Mouse (Mus musculus) lung, postnatal 0 days (tissue): ENCODE results near the gene Ntf5. TPM values are rescaled to one million over a fixed set of nuclear protein-coding genes. Genes with fewer than 3 reads are reported as not detected.

Source experiments
- ATAC-seq: fragments of 200-750 bp; cut with Nextera tagmentation; 2 replicates; pipeline ENCODE4 v1.8.0; 2017; ENCODE audit warnings: moderate library complexity
- DNase-seq: peaks from one replicate; pipeline ENCODE4 v3.0.0-alpha.2; 2016; ENCODE audit warnings: low spot score
- H3K27ac ChIP-seq: fragments of 300-500 bp; sonication (generic); 2 replicates; pipeline ENCODE4 v1.5.1; 2014; ENCODE audit warnings: antibody characterized with exemption, mild to moderate bottlenecking, low read length, mixed read lengths
- H3K27me3 ChIP-seq: fragments of 300-500 bp; sonication (generic); replicated peaks from 2 replicates; pipeline ENCODE4 v1.6.1; 2014; ENCODE audit warnings: low read length, mixed read lengths; ENCODE audit not compliant: insufficient read depth
- H3K36me3 ChIP-seq: fragments of 300-500 bp; sonication (generic); 2 replicates; pipeline ENCODE4 v1.6.1; 2014; ENCODE audit warnings: low read length, mixed read lengths; ENCODE audit not compliant: insufficient read depth
- H3K4me1 ChIP-seq: fragments of 300-500 bp; sonication (generic); 2 replicates; pipeline ENCODE4 v1.6.1; 2014; ENCODE audit warnings: antibody characterized with exemption, low read depth, low read length, mixed read lengths; ENCODE audit not compliant: insufficient read depth
- H3K4me2 ChIP-seq: fragments of 300-500 bp; sonication (generic); replicated peaks from 2 replicates; pipeline ENCODE4 v1.6.1; 2014; ENCODE audit warnings: low read depth, mild to moderate bottlenecking, low read length, moderate library complexity, mixed read lengths
- H3K4me3 ChIP-seq: fragments of 300-500 bp; sonication (generic); 2 replicates; pipeline ENCODE4 v1.5.1; 2014; ENCODE audit warnings: low read depth, low read length
- H3K9ac ChIP-seq: fragments of 300-500 bp; sonication (generic); replicated peaks from 2 replicates; pipeline ENCODE4 v1.6.1; 2014; ENCODE audit warnings: low read depth, mild to moderate bottlenecking
- H3K9me3 ChIP-seq: fragments of 300-500 bp; sonication (generic); 2 replicates; pipeline ENCODE4 v1.6.1; 2016; ENCODE audit warnings: low read length, mixed read lengths
- CTCF ChIP-seq: IDR thresholded peaks from 2 replicates; pipeline ENCODE4 v1.5.1; 2016; ENCODE audit warnings: antibody characterized with exemption, mild to moderate bottlenecking
- EP300 ChIP-seq: IDR thresholded peaks from 2 replicates; pipeline ENCODE4 v1.6.1; 2016; ENCODE audit warnings: antibody characterized with exemption, mild to moderate bottlenecking, control low read depth
- WGBS: fragments of 180-500 bp; shearing (Covaris S2); extraction: QIAGEN DNeasy Blood & Tissue Kit; methylation state at CpG from one replicate; pipeline ENCODE4 v1.1.7; 2014; 5-methylcytosine and 5-hydroxymethylcytosine counted together
- polyA plus RNA-seq: library from polyadenylated mRNA; unstranded; fragments of >200 nt; fragmentation: Nextera tagmentation; extraction: Ambion mirVana; gene quantifications from 2 replicates; pipeline ENCODE4 v1.2.1, GENCODE M21; 2015

Gene Ntf5
- polyA plus RNA-seq, 1 experiment from 2014 or later = 7.1 TPM

DNA sequence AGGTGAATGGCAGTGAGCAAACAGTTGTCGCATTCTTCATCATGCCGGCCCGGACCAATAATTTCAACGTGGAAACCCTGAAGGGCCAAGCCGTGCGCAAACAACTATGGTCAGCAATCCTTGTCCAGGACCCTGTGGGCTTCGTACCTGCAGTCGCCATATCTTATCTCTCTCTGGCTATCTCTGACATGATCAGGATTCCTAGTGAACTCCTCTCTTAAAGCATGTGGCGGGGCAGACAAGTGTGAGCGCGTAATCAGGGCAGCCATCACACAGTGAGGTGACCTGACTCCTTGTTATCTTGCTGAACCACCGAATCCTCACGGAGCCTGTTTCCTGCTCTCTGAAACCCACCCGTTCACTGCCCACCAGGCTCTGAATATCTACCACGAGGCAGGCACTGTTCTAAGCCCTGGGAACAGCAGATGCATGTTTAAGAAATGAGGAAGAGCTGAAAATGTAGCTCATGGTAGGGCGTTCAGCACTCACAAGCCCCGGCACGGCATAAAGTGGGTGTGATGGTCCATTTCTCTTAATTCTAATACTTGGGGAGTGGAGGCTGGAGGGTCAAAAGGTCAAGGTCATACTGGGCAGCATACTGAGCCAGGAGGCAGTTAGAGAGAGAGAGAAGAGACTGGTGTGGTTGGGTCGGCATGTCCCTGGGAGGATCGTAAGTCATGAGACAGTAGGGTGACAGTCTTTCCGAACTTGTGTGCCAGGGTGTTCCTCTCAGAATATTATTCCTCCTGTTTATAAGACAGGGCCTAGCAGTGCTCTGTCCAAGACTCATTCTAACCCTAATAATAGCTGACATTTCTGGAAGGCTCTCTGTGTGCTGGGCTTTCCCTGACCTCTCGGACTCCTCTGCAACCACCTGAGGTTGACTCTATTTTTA, 30.3 kb downstream of the Ntf5 start:
- Histone ChIP-seq H3K27me3 (no peaks in the 10 kb centered on the region), H3K4me1 (no peaks in the 10 kb centered on the region), H3K36me3 (peaks cover 18% of the 10 kb centered on the region; the same call in 1 of the 2 replicates), H3K27ac (no peak overlapping the region), H3K9ac (no peak overlapping the region), H3K9me3 (no peaks in the 10 kb centered on the region), H3K4me2 (no peak overlapping the region), H3K4me3 (no peak overlapping the region)
- DNase-seq = no peak
- TF ChIP-seq CTCF = no peak
- no peak for TF ChIP-seq EP300
- ATAC-seq = no peak
- 68% methylated on average over 22 of the region's 22 CpGs for WGBS

DNA sequence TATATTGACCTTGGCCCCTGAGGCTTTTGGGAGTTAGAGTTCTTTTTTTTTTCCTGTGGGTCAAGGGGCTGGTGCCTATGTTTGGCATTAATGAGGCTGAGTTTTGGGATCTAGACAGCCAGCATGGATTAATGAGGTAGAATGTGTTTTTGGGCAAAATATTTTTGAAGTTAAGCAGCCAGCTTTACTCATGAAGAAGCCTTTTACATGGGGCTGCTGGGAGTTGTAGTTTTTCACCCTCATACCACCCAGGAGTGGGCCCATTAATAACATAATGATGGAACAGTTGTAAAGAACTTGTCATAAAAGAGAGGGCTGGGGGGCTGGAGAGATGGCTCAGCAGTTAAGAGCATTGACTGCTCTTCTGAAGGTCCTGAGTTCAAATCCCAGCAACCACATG, 33.1 kb downstream of the Ntf5 start:
- Histone ChIP-seq H3K4me1 (no peaks in the 10 kb centered on the region), H3K4me2 (no peak overlapping the region), H3K36me3 (peaks cover 25% of the 10 kb centered on the region; the same call in 1 of the 2 replicates), H3K9me3 (no peaks in the 10 kb centered on the region), H3K27me3 (no peaks in the 10 kb centered on the region), H3K9ac (no peak overlapping the region), H3K4me3 (no peak overlapping the region), H3K27ac (no peak overlapping the region)
- no peak for TF ChIP-seq CTCF
- TF ChIP-seq EP300 = no peak
- no peak for ATAC-seq
- no peak for DNase-seq

DNA sequence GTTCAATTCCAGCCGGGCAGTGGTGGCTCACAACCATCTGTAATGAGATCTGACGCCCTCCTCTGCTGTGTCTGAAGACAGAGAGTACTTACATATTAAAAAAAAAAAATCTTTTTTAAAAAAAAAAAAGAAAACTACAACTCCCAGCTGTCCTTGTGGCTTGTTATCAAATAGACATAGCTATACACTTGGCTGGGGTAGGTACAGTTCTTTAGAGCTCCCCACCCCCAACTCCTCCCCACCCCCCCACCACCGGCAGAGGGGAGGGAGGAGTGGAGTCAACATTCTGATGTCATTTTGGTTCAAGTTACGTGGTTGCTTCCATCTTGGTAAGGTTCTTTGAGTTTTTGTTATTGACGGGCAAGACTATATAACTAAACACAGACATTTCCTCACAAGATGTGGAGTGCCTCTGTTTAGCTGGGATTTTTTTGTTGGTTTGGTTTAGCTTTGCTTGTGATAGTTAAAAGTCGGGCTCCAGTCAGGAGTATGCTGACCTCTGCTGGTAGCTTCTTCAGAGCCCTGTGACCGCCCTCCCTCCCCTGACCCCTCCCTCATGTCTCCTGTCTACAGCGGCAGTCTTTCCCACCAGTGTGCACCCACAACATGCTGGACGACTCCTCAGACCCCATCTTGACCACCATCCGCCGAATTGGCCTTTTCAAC, 34.0 kb downstream of the Ntf5 start:
- peaks cover 28% of the 10 kb centered on the region; the same call in 1 of the 2 replicates for H3K36me3 ChIP-seq
- H3K9me3 ChIP-seq = no peaks in the 10 kb centered on the region
- TF ChIP-seq CTCF (peak; percentile 68), EP300 (no peak)
- no peak overlapping the region for H3K4me3 ChIP-seq
- peak; percentile 57 for ATAC-seq
- H3K9ac ChIP-seq = no peak overlapping the region
- no peak overlapping the region for H3K27ac ChIP-seq
- H3K4me2 ChIP-seq = no peak overlapping the region
- peak; percentile 74 for DNase-seq
- H3K27me3 ChIP-seq = no peaks in the 10 kb centered on the region
- H3K4me1 ChIP-seq = no peaks in the 10 kb centered on the region
- 40% methylated on average over 11 of the region's 11 CpGs for WGBS

DNA sequence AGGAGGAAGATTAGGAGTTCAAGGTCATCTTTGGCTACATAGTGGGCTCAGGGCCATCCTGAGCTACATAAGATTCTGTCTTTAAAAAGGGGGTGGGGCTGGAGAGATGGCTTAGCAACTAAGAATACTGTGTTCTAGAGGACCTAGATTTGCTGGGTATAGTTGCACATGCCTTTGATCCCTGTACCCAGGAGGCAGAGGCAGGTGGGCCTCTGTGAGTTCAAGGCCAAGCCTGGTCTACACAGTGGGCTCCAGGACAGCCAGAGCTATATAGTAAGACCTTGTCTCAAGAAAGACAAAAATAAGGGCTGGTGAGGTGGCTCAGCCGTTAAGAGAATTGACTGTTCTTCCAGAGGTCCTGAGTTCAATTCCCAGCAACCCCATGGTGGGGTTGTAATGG, 36.5 kb downstream of the Ntf5 start:
- DNase-seq = no peak
- Histone ChIP-seq H3K27me3 (no peaks in the 10 kb centered on the region), H3K4me1 (no peaks in the 10 kb centered on the region), H3K4me3 (no peak overlapping the region), H3K4me2 (no peak overlapping the region), H3K36me3 (peaks cover 28% of the 10 kb centered on the region; the same call in 1 of the 2 replicates), H3K9ac (no peak overlapping the region), H3K27ac (no peak overlapping the region), H3K9me3 (no peaks in the 10 kb centered on the region)
- 86% methylated on average over 1 of the region's 1 CpGs for WGBS
- no peak for TF ChIP-seq CTCF
- no peak for TF ChIP-seq EP300
- no peak for ATAC-seq

DNA sequence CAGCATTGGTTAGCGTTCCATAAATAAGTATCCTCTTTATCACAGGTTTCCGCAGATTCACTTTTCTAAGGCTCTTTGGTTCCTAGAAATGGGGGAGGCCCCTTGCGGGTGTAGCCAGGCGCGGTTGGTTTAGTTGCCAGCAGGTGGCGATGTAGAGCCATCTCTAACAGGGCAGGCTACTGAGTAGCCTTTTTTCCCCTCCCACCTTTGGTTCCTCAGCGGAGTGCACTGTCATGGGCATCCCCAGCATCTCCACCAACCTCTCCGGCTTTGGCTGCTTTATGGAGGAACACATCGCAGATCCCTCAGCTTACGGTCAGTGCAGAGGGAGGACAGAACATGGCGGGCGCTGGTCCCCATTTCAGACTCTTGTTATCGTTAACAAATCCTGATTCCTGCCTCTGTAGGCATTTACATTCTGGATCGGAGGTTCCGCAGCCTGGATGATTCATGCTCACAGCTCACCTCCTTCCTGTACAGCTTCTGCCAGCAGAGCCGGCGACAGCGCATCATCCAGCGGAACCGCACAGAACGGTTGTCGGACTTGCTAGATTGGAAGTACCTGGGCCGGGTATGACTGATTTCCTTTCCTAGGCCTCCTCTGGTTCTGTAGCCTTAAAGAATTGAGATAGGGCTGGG, 38.0 kb downstream of the Ntf5 start:
- Histone ChIP-seq H3K9ac (no peak overlapping the region), H3K4me1 (no peaks in the 10 kb centered on the region), H3K9me3 (no peaks in the 10 kb centered on the region), H3K4me3 (no peak overlapping the region), H3K27me3 (no peaks in the 10 kb centered on the region), H3K27ac (no peak overlapping the region), H3K4me2 (no peak overlapping the region), H3K36me3 (peaks cover 31% of the 10 kb centered on the region; the same call in 1 of the 2 replicates)
- DNase-seq (peak; percentile 90), ATAC-seq (peak; percentile 78)
- WGBS = 57% methylated on average over 23 of the region's 23 CpGs
- TF ChIP-seq EP300 (no peak), CTCF (peak; percentile 86)

DNA sequence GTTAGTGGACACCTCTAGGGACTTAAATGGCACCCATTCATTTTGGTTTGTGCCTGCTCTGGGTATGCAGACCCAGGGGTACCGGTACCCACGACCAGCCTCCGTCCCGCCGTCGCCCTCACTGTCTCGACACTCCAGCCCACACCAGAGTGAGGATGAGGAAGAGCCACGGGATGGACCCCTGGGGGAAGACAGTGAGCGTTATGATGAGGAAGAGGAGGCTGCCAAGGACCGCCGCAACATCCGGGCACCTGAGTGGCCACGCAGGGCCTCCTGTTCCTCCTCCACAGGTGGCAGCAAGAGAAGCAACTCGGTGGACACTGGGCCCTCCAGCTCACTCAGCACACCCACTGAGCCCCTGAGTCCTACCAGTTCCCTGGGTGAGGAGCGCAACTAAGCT, 41.5 kb downstream of the Ntf5 start:
- ATAC-seq (no peak), DNase-seq (no peak)
- Histone ChIP-seq H3K27ac (no peak overlapping the region), H3K4me1 (peaks cover 14% of the 10 kb centered on the region; the same call in 1 of the 2 replicates), H3K27me3 (no peaks in the 10 kb centered on the region), H3K9ac (no peak overlapping the region), H3K9me3 (no peaks in the 10 kb centered on the region), H3K36me3 (peaks cover 20% of the 10 kb centered on the region; the same call in 1 of the 2 replicates), H3K4me2 (no peak overlapping the region), H3K4me3 (no peak overlapping the region)
- TF ChIP-seq EP300 (no peak), CTCF (no peak)
- 87% methylated on average over 15 of the region's 15 CpGs for WGBS
